Mouse (Mus musculus) heart, adult 18-20 months (tissue): ENCODE results near the gene Ttn. TPM values are rescaled to one million over a fixed set of nuclear protein-coding genes. Genes with fewer than 3 reads are reported as not detected.

ENCODE experiments used
- DNase-seq, 2 experiments: peaks; one replicate each; pipeline ENCODE4 v3.0.0; 2021 to 2022; ENCODE audit warnings: mixed read lengths in 1 of 2
- total RNA-seq, 2 experiments: library from RNA; stranded (reverse); gene quantifications; 2 replicates each; pipeline ENCODE4 v1.2.3; 2021

Ttn gene
- total RNA-seq, 2 experiments from 2014 or later, result 2,666 to 2,843 TPM

- no peak for DNase-seq
Measured at GRCm38 (mm10) chr2:76655982-76656381, 326.4 kb downstream of the Ttn start.

GRCm38 (mm10) chr2:76655444-76655843 lies 326.9 kb downstream of the Ttn start:
- no peak for DNase-seq

- DNase-seq, result no peak
Measured at GRCm38 (mm10) chr2:76654646-76655045, 327.7 kb downstream of the Ttn start.

Other genes with a start within 250 kb of the Ttn start
- gene Ccdc141, start 188.1 kb upstream of the Ttn start, total RNA-seq, result 100 to 1,000 TPM; 149 to 219 TPM